Mouse (Mus musculus): ENCODE measurements around the gene Gm37240. TPM values are rescaled to one million over a fixed set of nuclear protein-coding genes. Genes with fewer than 3 reads are reported as not detected.

Gm37240 gene
- polyA plus RNA-seq, 1 experiment from 2014 or later = not detected

GRCm38 (mm10) chr3:85341103-85341860, 546.0 kb downstream of the Gm37240 start:
- ATAC-seq (ENCODE audit: low read depth) = peak; percentile 71
- H3K27ac ChIP-seq (replicated peaks) = no peak overlapping the region
- peaks cover 32% of the 10 kb centered on the region for H3K4me1 ChIP-seq (replicated peaks)
- H3K9ac ChIP-seq = no peak overlapping the region
- H3K4me3 ChIP-seq = no peak overlapping the region
- no peaks in the 10 kb centered on the region for H3K27me3 ChIP-seq
- H3K4me2 ChIP-seq = no peak overlapping the region
- WGBS = 46% methylated on average over 12 of the region's 12 CpGs
- no peaks in the 10 kb centered on the region for H3K9me3 ChIP-seq
- H3K36me3 ChIP-seq = no peaks in the 10 kb centered on the region

- 62% methylated on average over 3 of the region's 3 CpGs for WGBS
- Histone ChIP-seq H3K4me3 (no peak overlapping the region), H3K9ac (no peak overlapping the region), H3K4me1 (replicated peaks) (peaks cover 36% of the 10 kb centered on the region), H3K4me2 (no peak overlapping the region), H3K36me3 (no peaks in the 10 kb centered on the region), H3K9me3 (no peaks in the 10 kb centered on the region), H3K27ac (replicated peaks) (no peak overlapping the region), H3K27me3 (no peaks in the 10 kb centered on the region)
- ATAC-seq (ENCODE audit: low read depth) = no peak
Measured at GRCm38 (mm10) chr3:85340491-85340890, 546.8 kb downstream of the Gm37240 start.

- ATAC-seq (ENCODE audit: low read depth) = no peak
- Histone ChIP-seq H3K9ac (no peak overlapping the region), H3K4me2 (no peak overlapping the region), H3K36me3 (no peaks in the 10 kb centered on the region), H3K4me3 (no peak overlapping the region), H3K9me3 (no peaks in the 10 kb centered on the region), H3K27me3 (no peaks in the 10 kb centered on the region), H3K4me1 (replicated peaks) (peaks cover 39% of the 10 kb centered on the region), H3K27ac (replicated peaks) (no peak overlapping the region)
- WGBS = 81% methylated on average over 2 of the region's 2 CpGs
Measured at GRCm38 (mm10) chr3:85339926-85340325, 547.4 kb downstream of the Gm37240 start.

GRCm38 (mm10) chr3:85339269-85339820, 548.0 kb downstream of the Gm37240 start:
- H3K4me3 ChIP-seq = no peak overlapping the region
- no peak overlapping the region for H3K27ac ChIP-seq (replicated peaks)
- no peaks in the 10 kb centered on the region for H3K36me3 ChIP-seq
- ATAC-seq (ENCODE audit: low read depth) = 0 out of 2 replicates have a peak, but pooled peaks have one; percentile 54
- peaks cover 39% of the 10 kb centered on the region for H3K4me1 ChIP-seq (replicated peaks)
- no peaks in the 10 kb centered on the region for H3K9me3 ChIP-seq
- WGBS = 65% methylated on average over 10 of the region's 10 CpGs
- H3K4me2 ChIP-seq = no peak overlapping the region
- no peak overlapping the region for H3K9ac ChIP-seq
- H3K27me3 ChIP-seq = no peaks in the 10 kb centered on the region

- 61% methylated on average over 3 of the region's 3 CpGs for WGBS
- H3K27me3 ChIP-seq = no peaks in the 10 kb centered on the region
- H3K36me3 ChIP-seq = no peaks in the 10 kb centered on the region
- no peak for ATAC-seq (ENCODE audit: low read depth)
- no peaks in the 10 kb centered on the region for H3K9me3 ChIP-seq
- no peak overlapping the region for H3K4me3 ChIP-seq
- H3K4me2 ChIP-seq = no peak overlapping the region
- H3K4me1 ChIP-seq (replicated peaks) = peaks cover 39% of the 10 kb centered on the region
- peak overlapping the region; percentile 4; the same call in 1 of the 2 replicates for H3K27ac ChIP-seq (replicated peaks)
- H3K9ac ChIP-seq = no peak overlapping the region
Measured at GRCm38 (mm10) chr3:85338755-85339095, 548.6 kb downstream of the Gm37240 start.

- H3K36me3 ChIP-seq = no peaks in the 10 kb centered on the region
- H3K27ac ChIP-seq (replicated peaks) = peak overlapping the region; percentile 4; the same call in 1 of the 2 replicates
- H3K4me1 ChIP-seq (replicated peaks) = peaks cover 39% of the 10 kb centered on the region
- H3K27me3 ChIP-seq = no peaks in the 10 kb centered on the region
- no peak overlapping the region for H3K9ac ChIP-seq
- H3K9me3 ChIP-seq = no peaks in the 10 kb centered on the region
- ATAC-seq (ENCODE audit: low read depth) = no peak
- no peak overlapping the region for H3K4me2 ChIP-seq
- no peak overlapping the region for H3K4me3 ChIP-seq
- WGBS = 48% methylated on average over 7 of the region's 7 CpGs
Measured at GRCm38 (mm10) chr3:85337881-85338754, 549.2 kb downstream of the Gm37240 start.

- WGBS = 32% methylated on average over 1 of the region's 1 CpGs
- H3K4me3 ChIP-seq = no peak overlapping the region
- H3K27ac ChIP-seq (replicated peaks) = no peak overlapping the region
Measured at GRCm38 (mm10) chr3:85335517-85335916, 551.8 kb downstream of the Gm37240 start.

GRCm38 (mm10) chr3:85332276-85332675, 555.0 kb downstream of the Gm37240 start:
- no peak overlapping the region for H3K4me3 ChIP-seq
- 95% methylated on average over 4 of the region's 4 CpGs for WGBS
- H3K4me1 ChIP-seq (replicated peaks) = peaks cover 7% of the 10 kb centered on the region
- H3K27ac ChIP-seq (replicated peaks) = no peak overlapping the region
- no peaks in the 10 kb centered on the region for H3K36me3 ChIP-seq
- ATAC-seq (ENCODE audit: low read depth) = no peak
- H3K9me3 ChIP-seq = no peaks in the 10 kb centered on the region
- no peaks in the 10 kb centered on the region for H3K27me3 ChIP-seq
- H3K4me2 ChIP-seq = no peak overlapping the region
- no peak overlapping the region for H3K9ac ChIP-seq

More at GRCm38 (mm10) chr3:85335517-85335916, 551.8 kb downstream of the Gm37240 start:
- H3K4me2 ChIP-seq = no peak overlapping the region
- H3K27me3 ChIP-seq = no peaks in the 10 kb centered on the region
- peaks cover 29% of the 10 kb centered on the region for H3K4me1 ChIP-seq (replicated peaks)
- ATAC-seq (ENCODE audit: low read depth) = no peak
- no peaks in the 10 kb centered on the region for H3K9me3 ChIP-seq
- no peaks in the 10 kb centered on the region for H3K36me3 ChIP-seq
- no peak overlapping the region for H3K9ac ChIP-seq

- WGBS = 60% methylated on average over 5 of the region's 5 CpGs
- no peak for ATAC-seq (ENCODE audit: low read depth)
Measured at GRCm38 (mm10) chr3:85318256-85318655, 569.1 kb downstream of the Gm37240 start.

GRCm38 (mm10) chr3:85317306-85317705, 570.0 kb downstream of the Gm37240 start:
- no peaks in the 10 kb centered on the region for H3K9me3 ChIP-seq
- no peaks in the 10 kb centered on the region for H3K27me3 ChIP-seq
- WGBS = 98% methylated on average over 4 of the region's 4 CpGs
- no peak for ATAC-seq (ENCODE audit: low read depth)
- no peak overlapping the region for H3K9ac ChIP-seq
- H3K36me3 ChIP-seq = no peaks in the 10 kb centered on the region
- peaks cover 6% of the 10 kb centered on the region; the same call in 1 of the 2 replicates for H3K4me1 ChIP-seq (replicated peaks)
- no peak overlapping the region for H3K4me3 ChIP-seq
- H3K4me2 ChIP-seq = no peak overlapping the region
- no peak overlapping the region for H3K27ac ChIP-seq (replicated peaks)

More at GRCm38 (mm10) chr3:85318256-85318655, 569.1 kb downstream of the Gm37240 start:
- H3K9ac ChIP-seq = no peak overlapping the region
- H3K9me3 ChIP-seq = no peaks in the 10 kb centered on the region
- H3K27me3 ChIP-seq = no peaks in the 10 kb centered on the region
- peaks cover 6% of the 10 kb centered on the region; the same call in 1 of the 2 replicates for H3K4me1 ChIP-seq (replicated peaks)
- H3K4me2 ChIP-seq = no peak overlapping the region
- no peak overlapping the region for H3K4me3 ChIP-seq
- H3K27ac ChIP-seq (replicated peaks) = no peak overlapping the region
- no peaks in the 10 kb centered on the region for H3K36me3 ChIP-seq

GRCm38 (mm10) chr3:85314961-85315360, 572.4 kb downstream of the Gm37240 start:
- no peak overlapping the region for H3K4me2 ChIP-seq
- no peak overlapping the region for H3K9ac ChIP-seq
- 89% methylated on average over 6 of the region's 6 CpGs for WGBS
- no peak overlapping the region for H3K27ac ChIP-seq (replicated peaks)
- no peak for ATAC-seq (ENCODE audit: low read depth)
- no peaks in the 10 kb centered on the region for H3K36me3 ChIP-seq
- H3K4me3 ChIP-seq = no peak overlapping the region
- no peaks in the 10 kb centered on the region for H3K9me3 ChIP-seq
- peaks cover 6% of the 10 kb centered on the region; the same call in 1 of the 2 replicates for H3K4me1 ChIP-seq (replicated peaks)
- H3K27me3 ChIP-seq = no peaks in the 10 kb centered on the region

Data from neural tube, embryonic 13.5 days (tissue).